Mouse (Mus musculus): ENCODE measurements around the gene Cd22.

Cd22 gene

DNA sequence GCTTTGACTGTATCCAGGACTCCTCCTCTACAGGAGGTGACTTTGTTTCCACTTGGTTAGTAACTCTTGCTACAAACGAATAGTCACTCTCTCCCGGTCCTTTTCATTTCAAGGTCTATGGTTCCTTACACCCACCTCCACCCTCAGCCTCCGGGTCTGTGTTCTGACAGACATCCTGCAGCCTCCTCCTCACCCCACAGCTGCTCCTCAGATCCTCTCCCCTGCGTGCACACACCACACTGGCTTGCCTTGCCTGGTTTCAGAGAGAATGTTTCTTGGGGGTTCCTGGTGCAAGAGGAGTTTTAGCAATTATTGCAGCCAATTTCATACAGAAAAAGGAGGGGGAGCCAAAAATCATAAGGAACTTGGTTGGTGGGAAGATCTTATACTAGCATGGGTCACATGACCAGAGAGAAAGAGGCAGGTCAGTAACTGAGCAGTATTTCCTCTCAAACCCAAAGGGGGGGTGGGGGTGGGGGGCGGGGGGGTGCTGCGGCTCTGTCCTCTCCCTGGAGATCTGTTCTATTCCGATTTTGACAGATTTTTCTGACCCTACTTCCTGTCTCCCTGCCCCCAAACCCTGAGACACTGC lies 59.2 kb downstream of the Cd22 start:
- DNase-seq (ENCODE audit: low spot score in 2 of 2), result no peak

DNA sequence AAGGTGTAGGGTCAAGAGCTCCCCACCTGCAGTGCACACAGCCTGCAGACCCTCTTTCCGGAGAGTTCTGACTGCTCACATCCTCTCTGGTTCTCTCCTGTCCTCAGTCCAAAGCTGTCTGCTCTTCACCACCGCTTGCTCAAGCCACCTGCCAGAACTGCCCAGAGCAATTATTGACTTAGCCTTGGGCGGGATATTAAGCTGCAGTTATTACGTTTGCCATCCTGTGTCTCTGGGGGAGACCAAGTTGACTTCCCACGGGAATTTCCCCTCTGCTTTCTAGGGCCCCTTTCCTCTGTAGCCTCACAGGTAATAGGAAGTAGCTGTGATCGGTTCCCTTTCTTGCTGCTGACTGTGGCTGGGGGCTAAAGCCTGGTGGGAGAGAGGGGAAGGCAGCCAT lies 60.0 kb downstream of the Cd22 start:
- DNase-seq (ENCODE audit: low spot score in 2 of 2), result no peak

Data from frontal cortex, postnatal 14 days (tissue).